Mouse (Mus musculus) ES-E14 (cell line): ENCODE data around the gene 9130019O22Rik.

ENCODE experiments used
- CHD2 ChIP-seq: IDR thresholded peaks from 2 replicates; pipeline ENCODE4 v1.6.1; 2014; ENCODE audit warnings: mild to moderate bottlenecking, low read depth, low read length, inconsistent platforms
- MAFK ChIP-seq: IDR thresholded peaks from 2 replicates; pipeline ENCODE4 v1.6.1; 2014; ENCODE audit warnings: mild to moderate bottlenecking, low read depth, low read length, inconsistent platforms; ENCODE audit not compliant: insufficient read depth
- ZNF384 ChIP-seq: IDR thresholded peaks from 2 replicates; pipeline ENCODE4 v1.6.1; 2012; ENCODE audit warnings: low read depth, low read length, inconsistent platforms

DNA sequence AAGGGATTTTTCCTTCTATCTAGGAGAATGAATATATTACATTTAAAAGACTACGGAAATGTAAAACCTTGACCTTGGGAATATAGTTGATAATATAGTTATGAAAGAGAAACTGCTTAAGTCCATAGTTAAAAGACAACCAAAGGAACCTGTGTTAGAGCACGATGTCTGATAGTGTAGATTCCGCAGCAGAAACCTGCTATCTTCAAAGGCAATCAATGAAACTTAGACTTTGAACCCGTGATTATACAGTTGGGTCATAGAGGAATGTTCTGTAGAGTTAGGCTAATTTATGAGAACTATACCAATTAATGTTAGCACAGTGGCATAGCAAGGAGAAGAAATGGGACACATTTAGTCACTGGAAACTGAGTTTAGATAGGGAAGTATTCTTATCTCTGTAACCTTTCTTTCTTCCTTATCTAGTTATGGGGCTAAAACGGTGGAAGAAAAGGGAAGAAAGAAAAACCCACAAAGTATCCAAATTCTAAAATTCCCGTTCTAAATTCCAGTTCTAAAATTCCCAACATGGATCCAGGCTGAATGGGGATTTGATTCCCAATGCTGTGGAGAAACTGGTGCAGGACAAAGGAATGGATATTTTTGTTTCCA, 8.6 kb downstream of the 9130019O22Rik start:
- TF ChIP-seq ZNF384 (no peak), CHD2 (no peak), MAFK (no peak)
